Mouse (Mus musculus): ENCODE measurements around the gene Agfg2. TPM values are rescaled to one million over a fixed set of nuclear protein-coding genes. Genes with fewer than 3 reads are reported as not detected.
"Not testable (repeated sequence)": the region's sequence is repeated elsewhere in the genome, so short reads cannot be mapped to it uniquely, and the experiment has no call there.

Gene Agfg2
- polyA plus RNA-seq, 1 experiment = 41.3 TPM

GRCm38 (mm10) chr5:137628498-137629305 lies 55.8 kb downstream of the Agfg2 start, which contains the start of the genes Fbxo24, Lrch4 and Gm20605:
TSS of gene Fbxo24 (minus strand) at chr5:137629002.
TSS of gene Lrch4 (plus strand) at chr5:137629121.
TSS of gene Gm20605 (plus strand) at chr5:137629175.
- TF ChIP-seq POLR2A (IDR thresholded peaks at IDR 0.05; ENCODE audit: borderline replicate concordance, insufficient read depth, low read length) (peak; percentile 96), CTCF (IDR thresholded peaks at IDR 0.05; ENCODE audit: borderline replicate concordance, insufficient read depth, low read depth, low read length) (no peak)
- WGBS = under 1% methylated on average over 46 of the region's 46 CpGs

DNA sequence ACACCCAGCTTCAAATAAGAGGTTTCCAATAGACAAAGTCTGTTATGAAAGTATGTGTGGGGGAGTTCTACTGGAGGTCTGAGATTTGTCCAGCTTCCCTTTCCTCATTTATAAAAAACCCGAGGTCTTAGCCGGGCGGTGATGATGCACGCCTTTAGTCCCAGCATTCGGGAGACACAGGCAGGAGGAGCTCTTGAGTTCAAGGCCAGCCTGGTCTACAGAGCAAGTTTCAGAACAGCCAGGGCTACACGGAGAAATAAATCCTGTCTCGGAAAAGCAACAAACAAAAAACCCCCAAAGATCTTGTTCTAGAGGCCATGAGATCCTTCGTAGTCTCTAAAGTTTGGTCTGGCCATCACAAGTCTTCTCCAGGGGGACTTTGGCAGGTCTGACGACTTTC lies 56.5 kb downstream of the Agfg2 start:
- TF ChIP-seq CTCF (IDR thresholded peaks at IDR 0.05; ENCODE audit: borderline replicate concordance, insufficient read depth, low read depth, low read length) (no peak), POLR2A (IDR thresholded peaks at IDR 0.05; ENCODE audit: borderline replicate concordance, insufficient read depth, low read length) (no peak)
- Histone ChIP-seq H3K27me3 (ENCODE audit: control insufficient read depth, insufficient read depth, low read length) (no peaks in the 10 kb centered on the region), H3K4me3 (replicated peaks; ENCODE audit: insufficient read depth, low read depth, low read length) (peak overlapping the region; percentile 85), H3K27ac (ENCODE audit: insufficient read depth, low read length) (peak overlapping the region; percentile 88), H3K4me1 (ENCODE audit: control insufficient read depth, insufficient read depth, low read length) (peaks cover 18% of the 10 kb centered on the region)
- DNase-seq = no peak
- WGBS = 2% methylated on average over 9 of the region's 9 CpGs

More at GRCm38 (mm10) chr5:137628498-137629305, 55.8 kb downstream of the Agfg2 start, which contains the start of the genes Fbxo24, Lrch4 and Gm20605:
- DNase-seq = peak; percentile 98 to 100
- H3K27ac ChIP-seq (ENCODE audit: insufficient read depth, low read length) = peak within 1 kb of the TSS; percentile 88
- peaks cover 18% of the 10 kb centered on the region for H3K4me1 ChIP-seq (ENCODE audit: control insufficient read depth, insufficient read depth, low read length)
- H3K27me3 ChIP-seq (ENCODE audit: control insufficient read depth, insufficient read depth, low read length) = no peaks in the 10 kb centered on the region
- peak within 1 kb of the TSS; percentile 85 for H3K4me3 ChIP-seq (replicated peaks; ENCODE audit: insufficient read depth, low read depth, low read length)

DNA sequence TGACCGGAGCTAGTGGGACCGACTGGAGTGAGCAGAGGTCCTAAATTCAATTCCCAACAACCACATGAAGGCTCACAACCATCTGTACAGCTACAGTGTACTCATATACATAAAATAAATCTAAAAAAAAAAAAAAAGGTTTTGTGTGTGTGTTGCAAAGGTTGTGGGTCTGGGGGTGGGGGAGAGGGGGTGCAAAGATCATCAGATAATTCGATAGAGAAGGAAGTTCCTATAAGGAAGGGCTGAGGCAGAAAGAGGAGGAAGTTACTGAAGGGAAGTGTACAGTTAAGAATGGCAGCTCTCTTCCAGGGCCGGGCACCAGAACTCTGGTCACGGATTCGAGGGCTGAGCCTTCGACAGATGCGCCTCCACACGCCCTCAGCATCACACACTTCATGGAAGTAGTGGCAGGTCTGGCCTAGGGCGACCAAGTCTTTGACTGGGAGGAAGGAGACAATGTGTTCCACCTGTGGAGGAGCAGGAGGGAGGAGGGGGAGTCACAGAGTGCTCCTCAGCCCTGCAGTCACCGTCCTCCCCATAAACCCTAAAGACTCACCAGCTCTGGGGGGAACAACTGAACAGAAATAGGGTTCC lies 60.5 kb downstream of the Agfg2 start:
- H3K4me3 ChIP-seq (replicated peaks; ENCODE audit: insufficient read depth, low read depth, low read length) = no peak overlapping the region
- H3K27ac ChIP-seq (ENCODE audit: insufficient read depth, low read length) = no peak overlapping the region
- H3K4me1 ChIP-seq (ENCODE audit: control insufficient read depth, insufficient read depth, low read length) = no peaks in the 10 kb centered on the region
- H3K27me3 ChIP-seq (ENCODE audit: control insufficient read depth, insufficient read depth, low read length) = no peaks in the 10 kb centered on the region
- TF ChIP-seq POLR2A (IDR thresholded peaks at IDR 0.05; ENCODE audit: borderline replicate concordance, insufficient read depth, low read length) (no peak), CTCF (IDR thresholded peaks at IDR 0.05; ENCODE audit: borderline replicate concordance, insufficient read depth, low read depth, low read length) (no peak)
- 87% methylated on average over 11 of the region's 11 CpGs for WGBS
- DNase-seq = no peak

- DNase-seq = no peak
- TF ChIP-seq CTCF (IDR thresholded peaks at IDR 0.05; ENCODE audit: borderline replicate concordance, insufficient read depth, low read depth, low read length) = no peak
- TF ChIP-seq POLR2A (IDR thresholded peaks at IDR 0.05; ENCODE audit: borderline replicate concordance, insufficient read depth, low read length) = no peak
- no peak overlapping the region for H3K27ac ChIP-seq (ENCODE audit: insufficient read depth, low read length)
- no peaks in the 10 kb centered on the region for H3K4me1 ChIP-seq (ENCODE audit: control insufficient read depth, insufficient read depth, low read length)
- no peak overlapping the region for H3K4me3 ChIP-seq (replicated peaks; ENCODE audit: insufficient read depth, low read depth, low read length)
- 87% methylated on average over 7 of the region's 7 CpGs for WGBS
- no peaks in the 10 kb centered on the region for H3K27me3 ChIP-seq (ENCODE audit: control insufficient read depth, insufficient read depth, low read length)
These were observed 69.2 kb downstream of the Agfg2 start for GRCm38 (mm10) chr5:137615347-137615746.

DNA sequence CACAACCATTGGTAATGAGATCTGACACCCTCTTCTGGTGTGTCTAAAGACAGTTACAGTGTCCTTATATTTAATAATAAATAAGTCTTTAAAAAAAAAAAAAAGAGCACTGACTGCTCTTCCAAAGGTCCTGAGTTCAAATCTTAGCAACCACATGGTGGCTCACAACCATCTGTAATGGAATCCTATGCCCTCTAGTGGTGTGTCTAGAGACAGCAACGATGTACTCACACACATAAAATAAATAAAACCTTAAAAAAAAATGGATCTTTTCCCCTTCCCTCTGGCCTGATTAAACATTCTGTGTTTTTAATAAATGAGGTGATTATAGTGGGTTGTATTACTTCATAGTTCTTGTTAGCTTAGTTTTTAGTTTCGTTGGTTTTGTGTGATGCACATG lies 69.6 kb downstream of the Agfg2 start:
- not testable (repeated sequence) for H3K4me1 ChIP-seq (ENCODE audit: control insufficient read depth, insufficient read depth, low read length); H3K27me3 ChIP-seq (ENCODE audit: control insufficient read depth, insufficient read depth, low read length); H3K4me3 ChIP-seq (replicated peaks; ENCODE audit: insufficient read depth, low read depth, low read length); DNase-seq; H3K27ac ChIP-seq (ENCODE audit: insufficient read depth, low read length)
- WGBS = 89% methylated on average over 2 of the region's 2 CpGs

DNA sequence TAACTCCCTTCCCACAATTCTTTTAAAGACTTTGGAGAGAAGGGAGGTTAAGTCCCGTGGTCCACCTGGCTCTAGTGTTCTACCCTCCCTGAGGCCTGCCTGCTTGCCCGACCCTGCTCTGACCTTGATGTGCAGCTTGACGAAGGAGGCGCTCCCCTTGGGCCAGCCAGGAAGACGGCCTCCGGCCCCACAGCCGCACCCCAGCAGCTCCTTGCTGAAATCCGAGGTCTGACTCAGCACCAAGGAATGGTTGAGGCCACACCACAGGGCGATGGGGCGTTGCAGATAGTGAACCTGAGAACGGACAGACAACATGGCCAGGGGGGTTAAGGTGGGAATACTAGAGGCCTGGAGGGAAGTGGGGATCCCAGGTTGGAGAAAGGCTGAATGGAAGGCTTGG lies 71.0 kb downstream of the Agfg2 start, which contains the start of gene Pcolce:
Gene Pcolce, minus strand, starts transcription at position 235 of the 400 bp plus-strand sequence.
- 70% methylated on average over 11 of the region's 11 CpGs for WGBS
- H3K27ac ChIP-seq (ENCODE audit: insufficient read depth, low read length) = no peak within 1 kb of the TSS
- H3K4me3 ChIP-seq (replicated peaks; ENCODE audit: insufficient read depth, low read depth, low read length) = no peak within 1 kb of the TSS
- no peaks in the 10 kb centered on the region for H3K27me3 ChIP-seq (ENCODE audit: control insufficient read depth, insufficient read depth, low read length)
- DNase-seq = no peak
- TF ChIP-seq CTCF (IDR thresholded peaks at IDR 0.05; ENCODE audit: borderline replicate concordance, insufficient read depth, low read depth, low read length) = no peak
- no peak for TF ChIP-seq POLR2A (IDR thresholded peaks at IDR 0.05; ENCODE audit: borderline replicate concordance, insufficient read depth, low read length)
- H3K4me1 ChIP-seq (ENCODE audit: control insufficient read depth, insufficient read depth, low read length) = no peaks in the 10 kb centered on the region

GRCm38 (mm10) chr5:137613076-137613475 lies 71.5 kb downstream of the Agfg2 start:
- WGBS = 71% methylated on average over 5 of the region's 5 CpGs
- Histone ChIP-seq H3K27ac (ENCODE audit: insufficient read depth, low read length) (no peak overlapping the region), H3K27me3 (ENCODE audit: control insufficient read depth, insufficient read depth, low read length) (no peaks in the 10 kb centered on the region), H3K4me3 (replicated peaks; ENCODE audit: insufficient read depth, low read depth, low read length) (no peak overlapping the region), H3K4me1 (ENCODE audit: control insufficient read depth, insufficient read depth, low read length) (0 out of 2 replicates have a peak, but pooled peaks cover 2% of the 10 kb centered on the region)
- TF ChIP-seq CTCF (IDR thresholded peaks at IDR 0.05; ENCODE audit: borderline replicate concordance, insufficient read depth, low read depth, low read length) (no peak), POLR2A (IDR thresholded peaks at IDR 0.05; ENCODE audit: borderline replicate concordance, insufficient read depth, low read length) (no peak)
- DNase-seq = no peak

- peaks cover 3% of the 10 kb centered on the region; the same call in 1 of the 2 replicates for H3K4me1 ChIP-seq (ENCODE audit: control insufficient read depth, insufficient read depth, low read length)
- no peak overlapping the region for H3K4me3 ChIP-seq (replicated peaks; ENCODE audit: insufficient read depth, low read depth, low read length)
- H3K27me3 ChIP-seq (ENCODE audit: control insufficient read depth, insufficient read depth, low read length) = no peaks in the 10 kb centered on the region
- WGBS = 14% methylated on average over 6 of the region's 6 CpGs
- no peak for DNase-seq
- H3K27ac ChIP-seq (ENCODE audit: insufficient read depth, low read length) = no peak overlapping the region
- no peak for TF ChIP-seq CTCF (IDR thresholded peaks at IDR 0.05; ENCODE audit: borderline replicate concordance, insufficient read depth, low read depth, low read length)
- no peak for TF ChIP-seq POLR2A (IDR thresholded peaks at IDR 0.05; ENCODE audit: borderline replicate concordance, insufficient read depth, low read length)
These were observed 73.3 kb downstream of the Agfg2 start for GRCm38 (mm10) chr5:137611245-137611602.

All from cerebellum, adult 2 months (tissue).